Mouse (Mus musculus) erythroblast, embryonic 14.5 days (primary cell): Measurements from ENCODE around the gene Ankrd65.

Experiments used
- GATA1 ChIP-seq: IDR thresholded peaks from 2 replicates; pipeline ENCODE4 v1.6.1; 2012; ENCODE audit warnings: low read length, inconsistent platforms, mixed read lengths
- TAL1 ChIP-seq: IDR thresholded peaks from 3 replicates; pipeline ENCODE4 v1.6.1; 2012; ENCODE audit warnings: low read length, inconsistent platforms, mixed read lengths

GRCm38 (mm10) chr4:155791240-155791933 lies 1.1 kb downstream of the Ankrd65 start:
- TF ChIP-seq GATA1 (no peak), TAL1 (no peak)
